Mouse (Mus musculus): ENCODE data around the gene Calb2. TPM values are rescaled to one million over a fixed set of nuclear protein-coding genes. Genes with fewer than 3 reads are reported as not detected.

The Calb2 gene
- total RNA-seq, 2 experiments from 2014 or later: 20.4 to 26.8 TPM

DNA sequence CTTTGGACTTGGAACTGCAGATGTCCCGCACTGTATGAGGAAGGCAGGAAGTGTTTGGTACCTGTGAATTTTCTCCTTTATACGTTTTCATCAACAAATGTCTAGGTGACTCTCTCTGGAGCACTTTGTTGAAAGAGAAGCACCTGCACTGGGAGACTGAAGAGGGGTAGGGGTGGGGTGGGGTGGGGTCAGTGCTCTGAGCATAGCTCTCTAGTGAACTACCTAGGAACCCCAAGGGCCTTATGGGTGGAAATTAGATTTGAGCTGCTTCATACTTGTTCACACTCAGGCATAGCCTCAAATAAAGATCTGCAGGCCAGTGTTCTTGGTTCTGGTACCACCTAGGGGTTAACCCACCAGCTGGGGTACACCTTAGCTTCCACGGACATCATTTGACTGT lies 65.4 kb downstream of the Calb2 start, which contains the start of gene Gm17720:
TSS of gene Gm17720 (minus strand) at position 101 of the 400 bp plus-strand sequence.
- Histone ChIP-seq H3K27ac (no peak within 1 kb of the TSS), H3K4me3 (no peak within 1 kb of the TSS)
- no peak for DNase-seq (ENCODE audit: extremely low spot score in 1 of 2, low spot score in 2 of 2)
- TF ChIP-seq CTCF (IDR thresholded peaks at IDR 0.05): no peak
- intact Hi-C loops (cut with DNase I): no loop called here

GRCm38 (mm10) chr8:110101676-110102075 lies 66.3 kb downstream of the Calb2 start:
- intact Hi-C loops (cut with DNase I): no loop called here

GRCm38 (mm10) chr8:110100907-110101306 lies 67.1 kb downstream of the Calb2 start, which contains the start of gene Gm21964:
Gm21964 (plus strand) TSS chr8:110101207.
- intact Hi-C loops (cut with DNase I): no loop called here
- DNase-seq (ENCODE audit: extremely low spot score in 1 of 2, low spot score in 2 of 2): no peak
- no peak for TF ChIP-seq CTCF (IDR thresholded peaks at IDR 0.05)
- no peak within 1 kb of the TSS for H3K27ac ChIP-seq
- H3K4me3 ChIP-seq: no peak within 1 kb of the TSS

More at GRCm38 (mm10) chr8:110101676-110102075, 66.3 kb downstream of the Calb2 start:
- TF ChIP-seq CTCF (IDR thresholded peaks at IDR 0.05): no peak
- no peak overlapping the region for H3K4me3 ChIP-seq
- H3K27ac ChIP-seq: no peak overlapping the region
- no peak for DNase-seq (ENCODE audit: extremely low spot score in 1 of 2, low spot score in 2 of 2)

- Histone ChIP-seq H3K27ac (no peak overlapping the region), H3K4me3 (no peak overlapping the region)
- DNase-seq (ENCODE audit: extremely low spot score in 1 of 2, low spot score in 2 of 2): no peak
- intact Hi-C loops (cut with DNase I): no loop called here
- no peak for TF ChIP-seq CTCF (IDR thresholded peaks at IDR 0.05)
These were observed 76.1 kb downstream of the Calb2 start for GRCm38 (mm10) chr8:110091869-110092268.

Other genes starting within 250 kb of the Calb2 start
- gene Marveld3, start 206.0 kb downstream of the Calb2 start, total RNA-seq (2021): under 1 TPM; 0.23 to 0.81 TPM
- gene Tat, start 177.8 kb downstream of the Calb2 start, total RNA-seq (2021): not detected
- under 1 TPM in 1 of 2 experiments, not detected in 1; 0.40 TPM for gene Chst4, start 128.5 kb downstream of the Calb2 start, total RNA-seq (2021)
- 10 to 100 TPM; 39.0 to 39.4 TPM for gene Zfp612, start 88.5 kb downstream of the Calb2 start, total RNA-seq (2021)
- not detected for gene Gm21964, start 67.0 kb downstream of the Calb2 start, total RNA-seq (2021)
- gene Gm17720, start 65.5 kb downstream of the Calb2 start, total RNA-seq (2021): not detected
- 1 to 10 TPM; 5.9 to 6.2 TPM for gene Cmtr2, start 47.5 kb upstream of the Calb2 start, total RNA-seq (2021)
- gene Hydin, start 98.8 kb upstream of the Calb2 start, total RNA-seq (2021): under 1 TPM; 0.50 to 0.63 TPM